Mouse (Mus musculus) natural killer cell, adult 2 months (primary cell): ENCODE results near the gene Pms1.
"Not testable (repeated sequence)": the region's sequence is repeated elsewhere in the genome, so short reads cannot be mapped to it uniquely, and the experiment has no call there.

Experiments used
- DNase-seq, 2 experiments: peaks; one replicate each; pipeline ENCODE4 v3.0.0; 2022; ENCODE audit warnings: low spot score in 2 of 2

Pms1 gene

GRCm38 (mm10) chr1:53296581-53297383, at the start of gene Pms1, which contains the start of the genes Ormdl1 and Gm28778:
Gene Pms1 (minus strand): TSS chr1:53297018.
Gene Ormdl1 (plus strand): TSS chr1:53297095.
Gene Gm28778 (plus strand): TSS chr1:53297111.
- DNase-seq: peak; percentile 88 to 89

GRCm38 (mm10) chr1:53341071-53341470, 44.3 kb upstream of the Pms1 start:
- no peak for DNase-seq

- DNase-seq: not testable (repeated sequence)
Measured at GRCm38 (mm10) chr1:53337403-53337802, 40.6 kb upstream of the Pms1 start.

- no peak for DNase-seq
Measured at GRCm38 (mm10) chr1:53335465-53335864, 38.6 kb upstream of the Pms1 start.

GRCm38 (mm10) chr1:53333527-53333926, 36.7 kb upstream of the Pms1 start:
- not testable (repeated sequence) for DNase-seq

GRCm38 (mm10) chr1:53324827-53325494, 28.1 kb upstream of the Pms1 start:
- no peak for DNase-seq

- DNase-seq: no peak
Measured at GRCm38 (mm10) chr1:53324277-53324676, 27.5 kb upstream of the Pms1 start.

- no peak for DNase-seq
Measured at GRCm38 (mm10) chr1:53323254-53323653, 26.4 kb upstream of the Pms1 start.

- no peak for DNase-seq
Measured at GRCm38 (mm10) chr1:53321662-53322344, 25.0 kb upstream of the Pms1 start.

- peak; percentile 68 to 73 for DNase-seq
Measured at GRCm38 (mm10) chr1:53312989-53313967, 16.5 kb upstream of the Pms1 start, which contains the start of gene Osgepl1. Gene Osgepl1 (plus strand): TSS chr1:53313624.

GRCm38 (mm10) chr1:53300506-53300905, 3.7 kb upstream of the Pms1 start:
- no peak for DNase-seq

GRCm38 (mm10) chr1:53291197-53291596, 5.6 kb downstream of the Pms1 start:
- no peak for DNase-seq

GRCm38 (mm10) chr1:53272646-53273045, 24.2 kb downstream of the Pms1 start:
- no peak for DNase-seq

- DNase-seq: no peak
Measured at GRCm38 (mm10) chr1:53269901-53270300, 26.9 kb downstream of the Pms1 start.

- DNase-seq: not testable (repeated sequence)
Measured at GRCm38 (mm10) chr1:53264958-53265612, 31.7 kb downstream of the Pms1 start.

- DNase-seq: no peak
Measured at GRCm38 (mm10) chr1:53226063-53226462, 70.8 kb downstream of the Pms1 start.

GRCm38 (mm10) chr1:53225616-53226015, 71.2 kb downstream of the Pms1 start:
- no peak for DNase-seq

- DNase-seq: no peak
Measured at GRCm38 (mm10) chr1:53224775-53225174, 72.0 kb downstream of the Pms1 start.

GRCm38 (mm10) chr1:53210136-53210535, 86.7 kb downstream of the Pms1 start:
- no peak for DNase-seq

GRCm38 (mm10) chr1:53203902-53204301, 92.9 kb downstream of the Pms1 start:
- no peak for DNase-seq
